Mouse (Mus musculus) left cerebral cortex, postnatal 25 days (tissue): Measurements from ENCODE around the gene Arid5b. TPM values are rescaled to one million over a fixed set of nuclear protein-coding genes. Genes with fewer than 3 reads are reported as not detected.

Experiments
- DNase-seq, 2 experiments: peaks; one replicate each; pipeline ENCODE4 v3.0.0; 2022; ENCODE audit warnings: low spot score in 2 of 2, mixed read lengths in 1 of 2
- intact Hi-C: fragments of 180-260 bp; cut with DNase I; formaldehyde crosslinking; loops from one replicate; pipeline ENCODE4 v1.15.1; 2025
- total RNA-seq, 2 experiments: library from RNA; stranded (reverse); gene quantifications; 2 replicates each; pipeline ENCODE4 v1.2.3; 2021

The Arid5b gene
- total RNA-seq, 2 experiments from 2014 or later = 27.8 to 29.7 TPM

- intact Hi-C loops = loop anchor here (5.0 to 10.0 kb wide), 4 partner anchors 129 to 372 kb away; no protein-coding TSS in a partner anchor
- peak; percentile 67 to 80 for DNase-seq
Measured at GRCm38 (mm10) chr10:68276350-68276975, 2.1 kb downstream of the Arid5b start.

GRCm38 (mm10) chr10:68274900-68275760, 3.4 kb downstream of the Arid5b start:
- intact Hi-C loops = loop anchor here (5.0 to 10.0 kb wide), 4 partner anchors 128 to 370 kb away; no protein-coding TSS in a partner anchor

GRCm38 (mm10) chr10:68269789-68270188, 8.8 kb downstream of the Arid5b start:
- intact Hi-C loops = loop anchor here (10.0 kb wide), 1 partner anchor 365 kb away; no protein-coding TSS in a partner anchor
- no peak for DNase-seq

More at GRCm38 (mm10) chr10:68274900-68275760, 3.4 kb downstream of the Arid5b start:
- peak; percentile 53 to 71 for DNase-seq

- intact Hi-C loops = no loop called here
Measured at GRCm38 (mm10) chr10:68268629-68269028, 9.9 kb downstream of the Arid5b start.

GRCm38 (mm10) chr10:68263969-68264688, 14.4 kb downstream of the Arid5b start:
- no peak for DNase-seq
- intact Hi-C loops = no loop called here

More at GRCm38 (mm10) chr10:68268629-68269028, 9.9 kb downstream of the Arid5b start:
- DNase-seq = peak in 1 of 2 experiments; percentile 26

- intact Hi-C loops = no loop called here
- DNase-seq = no peak
Measured at GRCm38 (mm10) chr10:68263296-68263968, 15.1 kb downstream of the Arid5b start.

- intact Hi-C loops = no loop called here
- no peak for DNase-seq
Measured at GRCm38 (mm10) chr10:68259601-68260000, 18.9 kb downstream of the Arid5b start.

GRCm38 (mm10) chr10:68257358-68258056, 21.0 kb downstream of the Arid5b start:
- intact Hi-C loops = no loop called here
- DNase-seq = no peak

- no peak for DNase-seq
- intact Hi-C loops = no loop called here
Measured at GRCm38 (mm10) chr10:68256134-68256533, 22.4 kb downstream of the Arid5b start.

- intact Hi-C loops = no loop called here
- DNase-seq = no peak
Measured at GRCm38 (mm10) chr10:68253452-68254117, 25.0 kb downstream of the Arid5b start.

GRCm38 (mm10) chr10:68252650-68253049, 25.9 kb downstream of the Arid5b start:
- DNase-seq = no peak
- intact Hi-C loops = no loop called here

- DNase-seq = no peak
- intact Hi-C loops = no loop called here
Measured at GRCm38 (mm10) chr10:68249355-68249782, 29.2 kb downstream of the Arid5b start.

- intact Hi-C loops = no loop called here
Measured at GRCm38 (mm10) chr10:68248281-68249015, 30.1 kb downstream of the Arid5b start.

GRCm38 (mm10) chr10:68247490-68248280, 30.9 kb downstream of the Arid5b start:
- DNase-seq = no peak
- intact Hi-C loops = no loop called here

More at GRCm38 (mm10) chr10:68248281-68249015, 30.1 kb downstream of the Arid5b start:
- DNase-seq = no peak

GRCm38 (mm10) chr10:68246603-68247247, 31.8 kb downstream of the Arid5b start:
- DNase-seq = no peak
- intact Hi-C loops = no loop called here

- intact Hi-C loops = no loop called here
- DNase-seq = no peak
Measured at GRCm38 (mm10) chr10:68240804-68241485, 37.6 kb downstream of the Arid5b start.
